Mouse (Mus musculus) G1E (cell line): ENCODE measurements at regions not wholly inside any gene's neighbourhood (a gene's known extent, or its start where the extent isn't known, plus 50 kb on each side); places are given as distances from the start of the nearest gene placed in this dataset.
"Not testable (repeated sequence)": the region's sequence is repeated elsewhere in the genome, so short reads cannot be mapped to it uniquely, and the experiment has no call there.

ENCODE experiments used
- ATAC-seq: 2 replicates; pipeline ENCODE4 v1.8.0; 2016; ENCODE audit warnings: mild to moderate bottlenecking; ENCODE audit not compliant: insufficient number of reproducible peaks, poor library complexity, low FRiP score, severe bottlenecking; ENCODE audit errors: extremely low read depth
- DNase-seq: peaks from one replicate; pipeline ENCODE4 v3.0.0; 2012; ENCODE audit warnings: low spot score
- H3K27me3 ChIP-seq: 2 replicates; pipeline ENCODE4 v1.6.1; 2012; ENCODE audit warnings: mild to moderate bottlenecking, low read length, inconsistent platforms; ENCODE audit not compliant: insufficient read depth
- H3K36me3 ChIP-seq: replicated peaks from 2 replicates; pipeline ENCODE3; 2012; ENCODE audit warnings: mild to moderate bottlenecking, inconsistent platforms
- H3K4me1 ChIP-seq: 2 replicates; pipeline ENCODE4 v1.6.1; 2012; ENCODE audit warnings: low read depth, low read length, inconsistent platforms, mixed read lengths; ENCODE audit not compliant: insufficient read depth
- H3K4me3 ChIP-seq: 2 replicates; pipeline ENCODE4 v1.5.1; 2012; ENCODE audit warnings: low read depth, mild to moderate bottlenecking, inconsistent platforms, low read length, moderate library complexity, mixed read lengths
- H3K9me3 ChIP-seq: replicated peaks from 2 replicates; pipeline ENCODE4 v1.6.1; 2012; ENCODE audit warnings: inconsistent platforms
- CTCF ChIP-seq: IDR thresholded peaks from 2 replicates; pipeline ENCODE4 v1.5.1; 2012; ENCODE audit warnings: low read depth, low read length, inconsistent platforms, mixed read lengths
- GATA1 ChIP-seq: IDR thresholded peaks from 2 replicates; pipeline ENCODE4 v1.6.1; 2012; ENCODE audit warnings: borderline replicate concordance, low read length, inconsistent platforms, mixed read lengths
- GATA2 ChIP-seq: IDR thresholded peaks from 2 replicates; pipeline ENCODE4 v1.6.1; 2012; ENCODE audit warnings: low read depth, low read length, inconsistent platforms, borderline replicate concordance
- POLR2AphosphoS5 ChIP-seq: IDR thresholded peaks from 2 replicates; pipeline ENCODE4 v1.6.1; 2012; ENCODE audit warnings: low read depth, low read length, inconsistent platforms; ENCODE audit not compliant: insufficient replicate concordance
- TAL1 ChIP-seq: conservative IDR thresholded peaks from 2 replicates; pipeline ENCODE4 v1.6.1; 2012; ENCODE audit warnings: low read depth, low read length, inconsistent platforms, mixed read lengths

DNA sequence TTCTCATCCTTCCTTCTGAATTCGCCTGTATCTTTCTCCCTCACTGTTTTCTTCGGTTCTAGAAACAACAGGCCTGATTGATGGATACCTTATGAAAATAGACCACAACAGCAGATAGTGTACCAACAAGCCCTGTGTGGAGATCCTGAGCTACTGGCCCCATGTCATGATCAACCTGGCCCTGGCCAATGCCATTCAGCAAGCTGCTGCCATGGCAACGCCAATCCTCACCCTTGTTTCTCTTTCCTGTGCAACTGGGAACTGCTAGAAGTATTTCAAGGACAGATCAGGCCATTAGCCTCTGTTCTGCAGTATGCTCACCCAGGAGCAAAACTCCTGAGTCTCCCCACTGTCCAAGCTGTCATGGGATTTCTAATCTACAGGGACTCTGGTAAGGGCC, 119.2 kb downstream of the Gxylt1 start:
- H3K36me3 ChIP-seq, result no peaks in the 10 kb centered on the region
- ATAC-seq (no peak), DNase-seq (no peak)
- no peaks in the 10 kb centered on the region for H3K27me3 ChIP-seq
- no peaks in the 10 kb centered on the region for H3K4me1 ChIP-seq
- H3K4me3 ChIP-seq, result no peak overlapping the region
- no peak for TF ChIP-seq GATA1
- no peak for TF ChIP-seq TAL1
- no peak for TF ChIP-seq POLR2AphosphoS5
- no peak for TF ChIP-seq CTCF
- no peak for TF ChIP-seq GATA2
- peaks cover 45% of the 10 kb centered on the region for H3K9me3 ChIP-seq

DNA sequence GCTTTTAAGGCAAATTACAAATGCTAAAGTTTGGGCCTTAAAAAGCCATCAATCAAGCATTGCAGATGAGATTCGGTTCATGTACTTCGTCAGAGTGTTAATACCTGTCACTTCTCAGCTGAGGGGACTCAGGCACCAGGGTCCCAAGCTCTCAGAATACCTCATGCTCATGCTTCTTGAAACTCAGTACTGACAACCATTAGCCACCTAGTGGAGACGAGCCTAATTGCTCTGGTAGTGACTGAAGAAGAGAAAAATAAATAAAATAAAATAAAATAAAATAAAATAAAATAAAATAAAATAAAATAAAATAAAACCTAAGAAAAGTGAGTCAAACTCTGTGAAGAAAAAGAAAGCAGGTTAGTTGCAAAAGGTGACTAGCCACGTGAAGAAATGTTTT, 121.0 kb downstream of the Gxylt1 start:
- no peaks in the 10 kb centered on the region for H3K4me1 ChIP-seq
- H3K4me3 ChIP-seq, result no peak overlapping the region
- H3K27me3 ChIP-seq, result no peaks in the 10 kb centered on the region
- TF ChIP-seq GATA2, result no peak
- TF ChIP-seq GATA1, result no peak
- no peak for TF ChIP-seq TAL1
- no peak for TF ChIP-seq POLR2AphosphoS5
- no peak for TF ChIP-seq CTCF
- ATAC-seq (no peak), DNase-seq (no peak)
- peaks cover 39% of the 10 kb centered on the region for H3K9me3 ChIP-seq
- no peaks in the 10 kb centered on the region for H3K36me3 ChIP-seq

DNA sequence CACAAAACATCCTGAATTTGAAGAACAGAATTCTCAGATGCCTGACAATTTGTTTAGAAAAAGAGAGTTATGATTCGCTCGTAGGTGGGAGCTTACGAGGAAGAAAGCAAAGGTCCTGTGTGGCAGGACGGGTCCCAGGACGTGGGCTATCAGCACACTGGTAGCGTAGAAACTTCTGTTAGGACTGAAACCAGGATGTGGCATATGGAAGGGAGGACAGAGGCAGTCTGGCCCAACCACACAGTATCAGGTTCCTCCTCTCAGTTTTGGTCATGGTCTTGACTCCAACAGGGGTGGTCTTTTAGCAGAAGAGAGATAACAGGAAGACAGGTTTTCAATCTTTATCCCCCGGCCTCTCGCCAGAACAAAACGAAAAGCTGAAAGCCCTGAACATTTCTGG, 130.1 kb downstream of the Gxylt1 start:
- H3K36me3 ChIP-seq, result no peaks in the 10 kb centered on the region
- ATAC-seq (no peak), DNase-seq (no peak)
- H3K4me1 ChIP-seq, result no peaks in the 10 kb centered on the region
- TF ChIP-seq POLR2AphosphoS5, result no peak
- no peak for TF ChIP-seq GATA2
- no peak for TF ChIP-seq TAL1
- TF ChIP-seq CTCF, result no peak
- TF ChIP-seq GATA1, result no peak
- no peaks in the 10 kb centered on the region for H3K27me3 ChIP-seq
- peaks cover 17% of the 10 kb centered on the region for H3K9me3 ChIP-seq
- no peak overlapping the region for H3K4me3 ChIP-seq

DNA sequence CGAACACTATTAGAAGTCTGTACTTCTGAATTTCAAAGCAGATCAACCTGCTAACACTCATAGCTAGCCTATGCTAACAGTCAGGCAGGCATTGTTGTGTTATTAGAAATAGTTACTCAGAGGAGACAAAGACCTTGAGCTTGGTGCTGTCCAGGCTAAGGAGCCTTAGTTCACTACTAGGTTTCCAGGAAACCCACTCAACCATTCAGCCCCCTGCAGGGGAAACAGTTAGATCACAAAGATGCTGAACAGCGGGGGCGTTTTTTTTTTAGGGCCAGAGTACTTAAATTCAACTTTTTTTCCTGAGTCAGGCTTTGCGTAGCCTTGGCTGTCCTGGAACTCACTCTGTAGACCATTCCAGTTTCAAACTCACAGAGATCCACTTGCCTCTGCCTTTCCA, 130.7 kb downstream of the Gxylt1 start:
- no peak for DNase-seq
- TF ChIP-seq TAL1, result no peak
- no peak overlapping the region for H3K4me3 ChIP-seq
- no peaks in the 10 kb centered on the region for H3K4me1 ChIP-seq
- no peaks in the 10 kb centered on the region for H3K27me3 ChIP-seq
- no peak for ATAC-seq
- no peaks in the 10 kb centered on the region for H3K36me3 ChIP-seq
- peaks cover 17% of the 10 kb centered on the region for H3K9me3 ChIP-seq

DNA sequence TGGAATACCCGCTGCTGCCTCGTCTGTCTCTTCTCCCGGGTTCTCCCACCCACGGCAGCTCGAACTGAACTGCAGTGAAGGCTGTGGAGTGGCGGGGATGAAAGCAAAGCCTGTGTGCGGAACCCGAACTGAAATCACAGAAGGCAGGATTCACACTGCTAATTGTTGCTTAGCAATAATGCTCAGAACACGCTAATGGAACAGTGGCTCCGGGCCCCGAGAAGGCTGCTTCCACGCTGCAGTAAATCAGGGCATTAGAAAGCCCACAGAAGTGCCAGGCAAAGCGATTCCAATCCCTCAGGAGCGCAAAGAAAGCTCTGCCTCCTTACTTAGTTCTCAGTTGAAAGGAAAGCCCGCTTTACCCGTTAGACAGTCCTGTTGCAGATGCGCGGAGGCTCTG, 141.6 kb downstream of the Gxylt1 start:
- TF ChIP-seq GATA2 (no peak), TAL1 (no peak), POLR2AphosphoS5 (no peak), GATA1 (no peak), CTCF (no peak)
- Histone ChIP-seq H3K36me3 (no peaks in the 10 kb centered on the region), H3K4me3 (no peak overlapping the region), H3K9me3 (peaks cover 31% of the 10 kb centered on the region), H3K4me1 (no peaks in the 10 kb centered on the region), H3K27me3 (no peaks in the 10 kb centered on the region)
- ATAC-seq (no peak), DNase-seq (no peak)

DNA sequence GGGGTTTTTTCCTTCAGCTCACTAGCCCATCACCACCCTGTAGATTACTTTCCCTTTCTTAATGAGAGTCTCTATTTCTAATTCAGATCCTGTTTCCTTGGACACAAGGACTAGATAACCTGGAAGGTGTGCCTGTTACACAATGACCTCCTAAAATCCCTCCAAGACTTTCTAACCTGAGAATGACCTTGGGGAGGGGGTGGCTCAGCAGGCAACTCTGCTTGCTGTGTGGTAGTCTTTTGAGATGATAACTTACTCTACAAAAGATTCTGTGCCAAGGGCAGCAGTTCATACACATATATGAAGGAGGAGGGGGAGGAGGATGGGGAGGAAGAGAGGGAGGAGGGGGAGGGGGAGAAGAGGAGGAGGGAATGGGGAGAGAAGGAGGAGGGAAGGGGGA, 143.9 kb downstream of the Gxylt1 start:
- no peak for ATAC-seq
- no peak for TF ChIP-seq CTCF
- no peak for TF ChIP-seq POLR2AphosphoS5
- TF ChIP-seq GATA1, result no peak
- no peak for TF ChIP-seq GATA2
- no peak for TF ChIP-seq TAL1
- Histone ChIP-seq H3K4me1 (no peaks in the 10 kb centered on the region), H3K36me3 (no peaks in the 10 kb centered on the region), H3K9me3 (peaks cover 37% of the 10 kb centered on the region), H3K4me3 (no peak overlapping the region), H3K27me3 (no peaks in the 10 kb centered on the region)
- DNase-seq, result no peak

DNA sequence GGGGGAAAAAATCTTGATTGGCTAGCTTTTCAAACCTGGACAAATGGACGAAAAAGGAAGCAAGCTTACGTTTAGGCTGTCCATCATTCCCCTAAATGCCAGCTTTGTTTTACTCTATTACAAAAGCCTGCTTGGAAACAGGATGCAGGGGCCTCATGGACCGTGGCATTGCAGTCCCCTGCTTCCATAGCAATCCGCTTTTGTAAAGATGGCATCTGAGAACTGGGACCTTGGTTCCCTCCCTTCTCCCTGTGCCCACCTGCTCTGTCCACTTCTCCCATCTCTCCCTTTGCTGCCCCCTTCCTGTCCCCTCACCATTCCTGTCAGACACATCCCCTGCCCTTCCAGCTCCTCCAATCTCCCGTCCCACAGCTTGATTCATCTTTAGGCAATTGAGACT, 149.7 kb downstream of the Gxylt1 start:
- Histone ChIP-seq H3K9me3 (peaks cover 56% of the 10 kb centered on the region), H3K4me3 (no peak overlapping the region), H3K36me3 (no peaks in the 10 kb centered on the region), H3K27me3 (no peaks in the 10 kb centered on the region), H3K4me1 (no peaks in the 10 kb centered on the region)
- no peak for ATAC-seq
- DNase-seq, result no peak
- no peak for TF ChIP-seq GATA2
- TF ChIP-seq GATA1, result no peak
- no peak for TF ChIP-seq CTCF
- no peak for TF ChIP-seq TAL1

DNA sequence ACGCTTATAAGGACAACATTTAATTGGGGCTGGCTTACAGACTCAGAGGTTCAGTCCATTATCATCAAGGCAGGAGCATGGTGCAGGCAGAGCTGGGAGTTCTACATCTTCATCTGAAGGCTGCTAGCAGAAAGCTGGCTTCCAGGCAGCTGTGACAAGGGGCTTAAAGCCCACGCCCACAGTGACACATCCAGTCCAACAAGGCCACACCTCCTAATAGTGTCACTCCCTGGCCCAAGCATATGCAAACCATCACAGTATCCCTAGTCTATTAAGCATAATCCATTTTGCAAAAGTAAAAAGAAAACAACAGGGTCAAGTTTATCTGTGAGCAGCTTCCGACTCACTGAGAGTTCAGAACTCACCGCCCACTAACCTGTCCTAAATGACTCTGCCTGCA, 153.8 kb downstream of the Gxylt1 start:
- Histone ChIP-seq H3K4me1 (no peaks in the 10 kb centered on the region), H3K36me3 (no peaks in the 10 kb centered on the region), H3K9me3 (peaks cover 56% of the 10 kb centered on the region), H3K27me3 (no peaks in the 10 kb centered on the region), H3K4me3 (no peak overlapping the region)
- TF ChIP-seq GATA2, result no peak
- no peak for TF ChIP-seq TAL1
- TF ChIP-seq CTCF, result no peak
- no peak for TF ChIP-seq POLR2AphosphoS5
- TF ChIP-seq GATA1, result no peak
- DNase-seq, result no peak
- ATAC-seq, result no peak

DNA sequence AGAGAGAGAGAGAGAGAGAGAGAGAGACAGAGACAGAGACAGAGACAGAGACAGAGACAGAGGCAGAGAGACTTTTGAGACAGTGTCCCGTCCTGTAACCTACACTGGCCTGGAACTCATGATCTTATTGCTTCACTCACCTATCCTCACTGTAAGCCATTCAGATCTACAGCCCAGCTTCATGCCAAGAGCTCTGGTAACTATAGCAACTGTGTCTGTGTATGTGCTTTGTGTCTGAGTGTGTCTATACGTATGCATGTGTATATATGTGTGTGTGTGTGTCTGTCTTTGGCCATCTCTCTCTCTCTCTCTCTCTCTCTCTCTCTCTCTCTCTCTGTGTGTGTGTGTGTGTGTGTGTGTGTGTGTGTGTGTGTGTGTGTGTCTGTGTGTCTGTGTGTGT, 157.2 kb downstream of the Gxylt1 start:
- not testable (repeated sequence) for H3K4me1 ChIP-seq, ATAC-seq, H3K27me3 ChIP-seq, DNase-seq, H3K36me3 ChIP-seq, H3K4me3 ChIP-seq
- peaks cover 55% of the 10 kb centered on the region for H3K9me3 ChIP-seq
